Mouse (Mus musculus): Measurements from ENCODE around the gene Stat2.
"Not testable (repeated sequence)": the region's sequence is repeated elsewhere in the genome, so short reads cannot be mapped to it uniquely, and the experiment has no call there.

The Stat2 gene

GRCm38 (mm10) chr10:128298702-128299171 lies 28.4 kb downstream of the Stat2 start, which contains the start of gene Il23a:
TSS of gene Il23a (minus strand) at chr10:128298752.
- DNase-seq (ENCODE audit: low spot score): no peak

- no peak for DNase-seq (ENCODE audit: low spot score)
These were observed 32.0 kb downstream of the Stat2 start for GRCm38 (mm10) chr10:128302357-128302756.

DNA sequence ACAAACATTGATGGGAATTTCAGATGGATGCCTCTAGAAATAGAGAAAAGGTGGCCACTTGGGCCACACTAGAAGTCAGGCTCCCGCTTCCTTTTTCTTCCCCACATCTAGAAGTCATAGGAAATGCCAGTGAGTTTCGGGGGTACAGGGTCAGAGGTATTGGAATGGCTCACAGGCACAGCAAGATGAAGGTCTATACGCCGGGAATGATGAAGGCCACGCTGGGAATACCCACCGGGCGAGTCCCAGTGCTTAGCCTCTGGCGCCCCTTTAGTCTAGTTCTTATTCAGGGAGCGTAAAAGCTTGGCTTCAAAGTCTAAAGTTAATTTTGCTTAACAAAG lies 32.4 kb downstream of the Stat2 start:
- DNase-seq (ENCODE audit: low spot score): no peak

DNA sequence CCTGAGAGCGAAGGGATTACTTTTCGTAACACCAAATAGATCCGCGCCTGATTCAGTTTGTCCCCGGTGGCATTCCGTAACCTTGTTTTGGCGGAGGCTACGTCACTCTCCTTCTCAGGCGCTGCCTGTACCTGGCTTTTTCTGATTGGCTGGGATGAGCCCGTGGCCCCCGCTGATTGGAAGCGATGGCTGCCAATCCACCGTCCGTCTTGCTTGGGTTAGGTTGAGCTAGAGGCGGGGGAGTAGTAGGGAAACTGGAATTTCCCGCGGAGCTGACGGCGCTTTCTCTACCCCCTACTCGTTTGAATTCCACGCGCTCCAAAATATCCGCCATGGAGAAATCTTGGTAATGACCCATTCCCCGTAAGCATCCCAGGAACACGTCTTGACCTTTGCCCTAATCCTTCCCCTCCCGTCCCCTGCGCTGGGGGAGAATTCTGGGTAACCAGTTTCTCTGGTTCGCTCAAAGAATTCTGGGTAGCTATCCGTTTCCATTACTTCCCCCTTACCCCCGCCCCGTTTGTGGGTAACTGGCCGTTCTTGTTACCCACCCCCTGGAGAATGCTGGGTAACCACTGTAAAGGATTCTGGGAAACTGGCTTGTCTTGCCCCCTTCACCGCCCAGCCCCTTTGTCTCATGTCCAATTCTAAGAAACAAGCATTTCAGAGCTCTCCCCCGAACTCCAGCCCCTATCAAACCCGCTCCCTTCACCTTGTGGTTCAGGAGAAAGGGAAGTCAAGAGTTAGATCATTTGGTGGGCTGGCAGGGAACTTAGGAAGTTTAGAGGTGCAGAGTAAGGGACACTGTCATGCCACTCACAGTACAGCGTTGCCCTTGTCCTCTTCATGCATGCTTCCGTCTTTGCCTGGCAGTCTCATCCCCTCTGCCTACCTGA lies 33.0 kb downstream of the Stat2 start, which contains the start of gene Pan2:
TSS of gene Pan2 (plus strand) at position 210 of the 896 bp plus-strand sequence.
- DNase-seq (ENCODE audit: low spot score): peak; percentile 99

DNA sequence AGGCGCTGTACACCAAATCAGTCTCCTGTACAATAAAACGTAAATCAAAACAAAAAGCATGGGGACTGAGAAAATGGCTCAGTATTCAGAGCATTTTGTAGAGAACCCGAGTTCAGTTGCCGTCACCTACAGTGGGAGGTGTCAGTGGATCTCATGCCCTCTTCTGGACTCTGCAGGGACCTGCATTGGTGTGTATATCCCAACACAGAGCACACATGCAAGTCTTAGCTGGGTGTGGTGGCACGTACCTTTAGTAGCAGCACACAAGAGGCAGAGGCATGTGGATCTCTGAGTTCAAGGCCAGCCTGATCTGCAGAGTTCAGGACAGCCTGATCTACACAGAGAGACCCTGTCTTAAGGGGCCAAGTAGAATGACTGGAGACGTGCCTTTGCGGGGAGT lies 39.3 kb downstream of the Stat2 start:
- no peak for DNase-seq (ENCODE audit: low spot score)

- peak; percentile 76 for DNase-seq (ENCODE audit: low spot score)
These were observed 39.8 kb downstream of the Stat2 start for GRCm38 (mm10) chr10:128310177-128310576.

- no peak for DNase-seq (ENCODE audit: low spot score)
These were observed 40.5 kb downstream of the Stat2 start for GRCm38 (mm10) chr10:128310902-128311301.

GRCm38 (mm10) chr10:128315578-128315977 lies 45.2 kb downstream of the Stat2 start:
- no peak for DNase-seq (ENCODE audit: low spot score)

DNA sequence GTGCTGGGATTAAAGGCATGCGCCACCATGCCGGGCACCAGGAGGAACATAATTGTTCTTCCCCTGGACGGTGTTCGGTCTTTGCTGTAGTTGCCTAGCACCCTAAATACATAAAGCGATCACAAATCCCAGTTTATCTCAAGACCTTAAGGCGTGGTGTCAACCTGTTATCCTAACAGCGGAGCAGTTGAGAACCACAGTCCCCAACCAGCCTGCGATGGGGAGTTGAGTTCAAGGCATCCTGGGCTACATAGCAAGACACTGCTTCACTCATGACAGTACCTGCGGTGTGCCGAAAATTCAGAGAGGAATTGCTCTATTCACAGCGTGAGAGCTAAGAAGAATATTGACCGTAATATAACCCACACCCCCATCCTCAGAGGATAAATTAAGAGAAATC lies 51.3 kb downstream of the Stat2 start:
- no peak for DNase-seq (ENCODE audit: low spot score)

GRCm38 (mm10) chr10:128322141-128323108 lies 52.1 kb downstream of the Stat2 start, which contains the start of gene Cnpy2:
TSS of gene Cnpy2 (plus strand) at chr10:128322459.
- DNase-seq (ENCODE audit: low spot score): peak; percentile 84

DNA sequence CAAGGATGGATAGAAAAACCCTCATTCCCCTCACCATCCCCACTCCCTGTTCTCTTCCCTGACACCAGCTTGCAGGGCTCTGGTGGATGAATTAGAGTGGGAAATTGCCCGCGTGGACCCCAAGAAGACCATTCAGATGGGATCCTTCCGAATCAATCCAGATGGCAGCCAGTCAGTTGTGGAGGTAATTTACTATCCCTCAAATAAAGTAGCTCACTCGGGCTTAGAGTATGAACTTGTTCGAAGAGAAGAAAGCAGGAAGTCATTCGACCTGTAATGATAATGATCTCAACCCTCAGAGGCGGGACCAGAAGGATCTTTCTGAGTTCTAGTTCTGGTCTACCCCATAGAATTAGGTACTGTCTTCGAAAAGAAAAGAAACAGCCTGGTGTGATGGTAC lies 53.2 kb downstream of the Stat2 start:
- DNase-seq (ENCODE audit: low spot score): no peak

- no peak for DNase-seq (ENCODE audit: low spot score)
These were observed 56.5 kb downstream of the Stat2 start for GRCm38 (mm10) chr10:128326825-128327224.

DNA sequence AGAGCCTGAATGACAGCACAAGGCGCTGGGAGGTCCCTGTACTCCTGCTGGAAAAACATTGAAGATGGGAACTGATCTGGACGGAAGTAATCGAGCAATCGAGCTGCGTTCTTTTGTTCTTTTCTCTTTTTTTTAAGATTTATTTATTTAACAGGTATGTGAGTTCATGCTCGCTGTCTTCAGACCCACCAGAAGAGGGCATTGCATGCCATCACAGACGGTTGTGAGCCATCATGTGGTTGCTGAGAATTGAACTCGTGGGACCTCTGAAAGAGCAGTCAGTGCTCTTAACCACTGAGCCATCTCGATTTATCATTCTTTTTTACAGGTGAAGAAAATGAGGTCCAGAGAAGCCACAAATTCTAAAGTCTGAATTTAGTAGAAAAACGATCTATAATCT lies 57.3 kb downstream of the Stat2 start:
- no peak for DNase-seq (ENCODE audit: low spot score)

DNA sequence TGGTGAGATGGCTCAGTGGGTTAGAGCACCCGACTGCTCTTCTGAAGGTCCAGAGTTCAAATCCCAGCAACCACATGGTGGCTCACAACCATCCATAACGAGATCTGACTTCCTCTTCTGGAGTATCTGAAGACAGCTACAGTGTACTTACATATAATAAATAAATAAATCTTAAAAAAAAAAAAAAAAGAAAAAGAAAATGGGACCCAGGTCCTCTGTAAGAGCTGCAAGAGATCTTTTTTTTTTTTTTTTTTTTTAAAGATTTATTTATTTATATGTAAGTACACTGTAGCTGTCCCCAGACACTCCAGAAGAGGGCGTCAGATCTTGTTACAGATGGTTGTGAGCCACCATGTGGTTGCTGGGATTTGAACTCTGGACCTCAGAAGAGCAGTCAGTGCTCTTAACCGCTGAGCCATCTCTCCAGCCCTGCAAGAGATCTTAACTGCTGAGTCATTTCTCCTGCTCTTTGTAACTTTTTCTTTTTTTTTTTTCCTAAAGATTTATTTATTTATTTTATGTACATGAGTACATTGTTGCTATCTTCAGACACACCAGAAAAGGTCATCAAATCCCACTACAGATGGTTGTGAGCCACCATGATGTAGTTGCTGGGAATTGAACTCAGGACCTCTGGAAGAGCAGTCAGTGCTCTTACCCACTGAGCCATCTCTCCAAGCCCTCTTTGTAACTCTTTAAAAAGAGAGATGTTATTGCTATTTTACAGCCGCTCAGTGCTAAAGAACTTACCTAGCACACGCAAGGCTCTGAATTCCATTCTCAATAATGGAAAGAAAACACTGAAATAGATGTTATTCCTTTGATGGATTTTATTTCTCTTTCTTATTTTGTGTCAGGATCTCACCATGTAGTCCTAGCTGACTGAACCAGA lies 62.2 kb downstream of the Stat2 start:
- not testable (repeated sequence) for DNase-seq (ENCODE audit: low spot score)

DNA sequence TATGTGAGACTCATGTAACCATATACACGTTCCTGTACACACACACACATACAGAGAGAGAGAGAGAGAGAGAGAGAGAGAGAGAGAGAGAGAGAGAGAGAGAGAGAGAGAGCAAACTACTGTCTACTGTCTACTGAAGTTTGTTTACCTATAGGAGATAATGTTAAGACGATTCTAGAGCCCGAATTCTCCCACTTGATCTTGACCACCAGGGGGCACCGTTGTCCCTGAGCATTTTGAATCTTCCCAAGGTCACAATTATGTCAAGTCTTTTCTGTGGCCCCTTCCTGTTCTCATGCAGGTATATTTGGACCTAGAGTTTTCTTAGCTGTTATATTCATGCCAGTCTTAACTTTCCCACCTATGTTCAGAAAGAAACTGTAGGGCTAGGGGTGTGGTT lies 65.2 kb downstream of the Stat2 start:
- peak; percentile 81 for DNase-seq (ENCODE audit: low spot score)

- no peak for DNase-seq (ENCODE audit: low spot score)
These were observed 65.8 kb downstream of the Stat2 start for GRCm38 (mm10) chr10:128336195-128336594.

GRCm38 (mm10) chr10:128336597-128336996 lies 66.2 kb downstream of the Stat2 start:
- no peak for DNase-seq (ENCODE audit: low spot score)

DNA sequence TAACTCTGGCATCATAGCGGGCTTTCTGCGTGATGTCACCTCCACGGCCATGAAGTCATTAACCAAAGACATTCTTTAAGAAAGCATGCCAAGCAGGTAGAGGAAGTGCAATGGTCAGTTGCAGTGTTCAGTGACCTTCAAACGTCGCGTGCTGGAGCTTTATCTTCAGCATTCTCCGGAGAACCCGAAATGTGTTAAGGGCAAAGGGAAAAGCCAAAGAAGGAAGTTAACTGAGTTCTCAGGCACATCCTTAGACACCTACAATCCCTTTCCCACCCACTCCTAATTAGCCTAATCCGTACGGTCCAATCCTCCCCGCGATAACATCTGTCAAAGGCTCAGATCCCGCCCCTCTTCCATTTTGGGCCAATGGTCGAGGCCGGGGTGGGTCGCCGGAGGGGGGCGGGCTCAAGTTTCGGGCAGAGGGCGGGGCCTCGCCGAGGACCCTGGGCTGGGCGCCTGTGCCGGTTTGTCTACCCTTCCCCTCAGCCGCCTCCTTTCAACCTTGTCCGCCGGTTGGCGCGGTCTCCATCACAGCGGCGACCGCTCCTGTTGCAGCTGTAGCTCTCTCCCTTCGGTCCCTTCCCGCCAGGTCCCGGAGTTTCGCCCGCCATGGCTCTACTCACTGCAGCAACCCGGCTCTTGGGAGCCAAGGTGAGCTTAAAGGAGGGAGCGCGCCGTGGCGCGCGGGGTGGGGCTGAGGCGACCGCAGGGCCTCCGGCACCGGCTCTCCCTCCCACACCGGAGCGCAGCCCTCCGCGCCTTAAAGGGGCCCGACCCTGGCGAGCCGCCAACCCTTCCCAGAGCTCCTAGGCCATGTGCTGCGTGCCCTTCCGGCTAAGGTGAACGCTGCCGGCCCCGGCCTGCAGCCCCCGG lies 67.2 kb downstream of the Stat2 start, which contains the start of gene Cs:
TSS of gene Cs (plus strand) at position 429 of the 876 bp plus-strand sequence.
- peak; percentile 98 for DNase-seq (ENCODE audit: low spot score)

DNA sequence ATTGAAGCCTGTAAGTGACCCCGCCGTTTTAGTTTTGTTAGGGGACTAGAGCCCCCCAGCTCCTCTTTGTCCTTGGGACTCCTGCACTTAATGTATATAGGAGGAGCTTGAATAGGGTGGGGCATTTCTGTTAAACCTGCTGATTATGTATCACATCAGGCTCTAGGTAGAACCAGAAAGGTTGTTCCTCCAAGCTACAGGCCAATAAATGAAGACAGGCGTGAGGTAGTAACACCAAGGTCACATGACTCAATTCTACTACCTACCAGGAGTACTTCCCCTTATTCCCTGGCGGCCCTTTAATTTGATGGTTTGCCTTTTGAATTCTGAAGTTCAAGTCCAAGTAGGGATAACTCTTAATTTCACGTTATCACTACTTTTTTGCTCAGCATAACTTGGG lies 68.1 kb downstream of the Stat2 start:
- peak; percentile 45 for DNase-seq (ENCODE audit: low spot score)

- peak; percentile 89 for DNase-seq (ENCODE audit: low spot score)
These were observed 68.6 kb downstream of the Stat2 start for GRCm38 (mm10) chr10:128338948-128339347.

Measured in adipocyte (in vitro differentiated cells).